Mouse (Mus musculus) lung, embryonic 15.5 days (tissue): ENCODE measurements around the gene Igfals. TPM values are rescaled to one million over a fixed set of nuclear protein-coding genes. Genes with fewer than 3 reads are reported as not detected.

Source experiments
- ATAC-seq: fragments of 200-750 bp; cut with Nextera tagmentation; 2 replicates; pipeline ENCODE4 v1.8.0; 2017; ENCODE audit warnings: moderate number of reproducible peaks, borderline replicate concordance; ENCODE audit not compliant: low FRiP score, low TSS enrichment; ENCODE audit errors: extremely low read depth
- H3K27ac ChIP-seq: fragments of 300-500 bp; sonication (generic); 2 replicates; pipeline ENCODE4 v1.5.1; 2015; ENCODE audit warnings: moderate library complexity, mild to moderate bottlenecking, inconsistent platforms
- H3K27me3 ChIP-seq: fragments of 300-500 bp; sonication (generic); 2 replicates; pipeline ENCODE4 v1.6.1; 2015; ENCODE audit warnings: inconsistent platforms
- H3K36me3 ChIP-seq: fragments of 300-500 bp; sonication (generic); 2 replicates; pipeline ENCODE4 v1.6.1; 2015; ENCODE audit warnings: inconsistent platforms
- H3K4me1 ChIP-seq: fragments of 300-500 bp; sonication (generic); 2 replicates; pipeline ENCODE4 v1.6.1; 2015; ENCODE audit warnings: inconsistent platforms
- H3K4me2 ChIP-seq: fragments of 300-500 bp; sonication (generic); 2 replicates; pipeline ENCODE4 v1.6.1; 2015; ENCODE audit warnings: inconsistent platforms, mild to moderate bottlenecking, moderate library complexity
- H3K4me3 ChIP-seq: fragments of 300-500 bp; sonication (generic); 2 replicates; pipeline ENCODE4 v1.5.1; 2015; ENCODE audit warnings: mild to moderate bottlenecking, inconsistent platforms
- H3K9ac ChIP-seq: fragments of 300-500 bp; sonication (generic); 2 replicates; pipeline ENCODE4 v1.6.1; 2015; ENCODE audit warnings: inconsistent platforms
- H3K9me3 ChIP-seq: fragments of 300-500 bp; sonication (generic); 2 replicates; pipeline ENCODE4 v1.6.1; 2016; ENCODE audit warnings: inconsistent platforms
- WGBS: fragments of 180-500 bp; shearing (Covaris S2); methylation state at CpG from one replicate; pipeline ENCODE4 v1.1.7; 2015; 5-methylcytosine and 5-hydroxymethylcytosine counted together
- polyA plus RNA-seq: library from polyadenylated mRNA; unstranded; fragments of >200 nt; fragmentation: Nextera tagmentation; extraction: Ambion mirVana; gene quantifications from 2 replicates; pipeline ENCODE4 v1.2.1, GENCODE M21; 2015

Igfals gene
- polyA plus RNA-seq, 1 experiment from 2014 or later: 1.00 TPM

- no peaks in the 10 kb centered on the region for H3K27me3 ChIP-seq
- peaks cover 18% of the 10 kb centered on the region for H3K36me3 ChIP-seq
- H3K9me3 ChIP-seq: no peaks in the 10 kb centered on the region
- H3K27ac ChIP-seq: peak overlapping the region; percentile 46
- H3K4me1 ChIP-seq: peaks cover 24% of the 10 kb centered on the region
- peak overlapping the region; percentile 97 for H3K4me3 ChIP-seq
- H3K9ac ChIP-seq: peak overlapping the region; percentile 89
- peak overlapping the region; percentile 81 for H3K4me2 ChIP-seq
- 1% methylated on average over 18 of the region's 18 CpGs for WGBS
- ATAC-seq: peak; percentile 2; the same call in 1 of the 2 replicates
Measured at GRCm38 (mm10) chr17:24886932-24887271, 21.1 kb downstream of the Igfals start.

DNA sequence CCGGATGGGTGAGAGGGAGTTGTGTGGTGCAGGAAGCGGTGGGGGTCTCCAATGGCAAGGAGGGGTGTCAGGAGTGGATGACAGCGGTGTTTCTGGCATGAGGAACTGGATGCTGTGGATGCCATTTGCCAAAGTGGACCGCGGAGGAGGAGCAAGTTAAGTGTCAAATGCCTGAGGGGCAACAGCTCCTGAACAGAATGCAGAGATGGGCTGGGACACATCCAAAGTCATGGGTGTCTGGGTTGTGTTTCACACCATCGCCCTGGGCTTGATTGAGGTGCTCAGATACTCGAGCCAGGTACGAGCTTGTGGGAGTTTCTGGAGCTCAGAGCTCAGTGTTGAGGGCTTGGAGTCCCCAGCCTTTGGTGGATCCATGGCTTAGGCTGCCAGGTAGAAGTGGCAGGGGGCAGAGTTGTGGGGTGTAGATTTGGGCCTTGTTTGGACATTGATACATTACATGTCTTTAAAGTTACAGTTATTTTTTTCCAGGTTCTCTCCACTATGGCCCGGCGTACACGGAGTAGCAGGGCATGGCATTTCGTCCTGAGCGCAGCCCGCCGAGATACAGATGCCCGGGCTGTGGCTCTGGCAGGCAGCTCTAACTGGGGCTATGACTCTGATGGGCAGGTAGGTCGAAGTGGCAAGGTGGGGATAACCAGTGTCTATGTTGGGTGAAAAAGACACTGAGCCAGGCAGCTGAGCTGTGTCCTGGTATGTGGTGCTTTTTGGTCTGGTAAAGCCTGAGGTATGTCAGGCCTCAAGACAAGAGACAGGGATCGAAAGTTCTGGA, 21.7 kb downstream of the Igfals start:
- Histone ChIP-seq H3K9me3 (no peaks in the 10 kb centered on the region), H3K4me1 (peaks cover 24% of the 10 kb centered on the region), H3K4me2 (peak overlapping the region; percentile 81), H3K9ac (peak overlapping the region; percentile 89), H3K36me3 (peaks cover 24% of the 10 kb centered on the region), H3K27ac (no peak overlapping the region), H3K4me3 (peak overlapping the region; percentile 97), H3K27me3 (no peaks in the 10 kb centered on the region)
- ATAC-seq: no peak
- 56% methylated on average over 18 of the region's 18 CpGs for WGBS

DNA sequence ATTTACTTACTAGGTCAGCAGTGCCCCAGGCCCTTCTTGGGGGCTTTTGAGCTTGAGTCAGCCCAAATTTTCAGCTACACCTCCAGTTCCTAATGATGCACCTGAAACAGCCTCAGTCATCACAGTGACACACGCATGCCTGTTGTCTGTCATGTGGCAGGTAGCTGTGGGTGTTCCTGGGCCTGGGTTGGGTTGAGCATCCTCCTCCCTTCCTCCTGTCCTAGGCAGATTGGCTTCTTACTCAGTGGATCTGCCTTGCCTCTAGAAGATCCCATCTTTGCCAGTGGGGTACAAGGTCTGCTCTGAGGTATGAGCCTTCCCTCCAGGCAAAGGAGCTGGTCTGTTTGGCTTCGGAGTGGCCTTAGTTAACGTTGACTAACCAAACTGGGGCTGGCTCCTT, 23.1 kb downstream of the Igfals start:
- Histone ChIP-seq H3K9me3 (no peaks in the 10 kb centered on the region), H3K4me3 (no peak overlapping the region), H3K4me2 (no peak overlapping the region), H3K27ac (no peak overlapping the region), H3K9ac (no peak overlapping the region), H3K36me3 (peaks cover 33% of the 10 kb centered on the region), H3K27me3 (no peaks in the 10 kb centered on the region), H3K4me1 (peaks cover 29% of the 10 kb centered on the region)
- WGBS: 80% methylated on average over 3 of the region's 3 CpGs
- no peak for ATAC-seq

- Histone ChIP-seq H3K4me3 (no peak overlapping the region), H3K27ac (no peak overlapping the region), H3K27me3 (no peaks in the 10 kb centered on the region), H3K4me2 (no peak overlapping the region), H3K9ac (no peak overlapping the region), H3K9me3 (no peaks in the 10 kb centered on the region), H3K4me1 (peaks cover 29% of the 10 kb centered on the region), H3K36me3 (peaks cover 33% of the 10 kb centered on the region)
- 86% methylated on average over 19 of the region's 19 CpGs for WGBS
- ATAC-seq: no peak
Measured at GRCm38 (mm10) chr17:24890151-24891092, 24.6 kb downstream of the Igfals start.

DNA sequence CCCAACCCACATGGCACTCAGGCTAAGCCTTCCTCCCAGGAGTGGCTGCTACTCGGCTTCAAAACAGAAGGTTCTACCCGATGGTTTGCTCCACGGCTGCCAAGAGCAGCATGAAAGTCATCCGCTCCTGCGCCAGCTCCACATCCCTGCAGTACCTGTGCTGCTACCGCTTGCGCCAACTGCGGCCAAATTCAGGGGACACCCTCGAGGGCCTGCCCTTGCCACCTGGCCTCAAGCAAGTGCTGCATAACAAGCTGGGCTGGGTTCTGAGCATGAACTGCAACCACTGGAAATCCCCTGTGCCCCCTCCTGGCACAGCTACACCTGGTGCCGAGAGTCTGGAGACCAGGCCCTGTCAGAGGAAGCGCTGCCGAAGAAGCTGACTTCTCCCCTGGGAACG, 25.5 kb downstream of the Igfals start:
- WGBS: 82% methylated on average over 13 of the region's 13 CpGs
- Histone ChIP-seq H3K9ac (no peak overlapping the region), H3K27ac (no peak overlapping the region), H3K4me2 (no peak overlapping the region), H3K36me3 (peaks cover 33% of the 10 kb centered on the region), H3K27me3 (no peaks in the 10 kb centered on the region), H3K9me3 (no peaks in the 10 kb centered on the region), H3K4me3 (no peak overlapping the region), H3K4me1 (peaks cover 31% of the 10 kb centered on the region)
- no peak for ATAC-seq

DNA sequence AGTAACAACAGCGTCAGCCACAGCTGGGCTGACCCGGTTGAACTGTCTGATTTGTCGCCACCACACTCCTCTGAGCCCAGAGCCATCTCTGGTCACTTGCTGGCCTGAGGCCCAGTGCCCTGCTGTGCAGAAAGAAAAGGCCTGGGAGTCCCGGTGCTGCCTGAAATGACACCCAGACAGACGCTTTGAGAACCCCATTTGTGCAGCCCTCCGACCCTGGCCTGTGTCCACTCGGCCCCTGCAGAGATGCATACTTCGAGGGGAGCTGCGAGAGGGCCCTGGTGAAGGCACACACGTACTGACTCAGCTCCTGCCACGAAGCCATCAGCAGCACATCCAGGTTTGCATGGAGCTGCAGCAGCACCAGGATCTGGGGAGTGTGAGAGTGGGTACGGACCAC, 27.0 kb downstream of the Igfals start:
- no peaks in the 10 kb centered on the region for H3K9me3 ChIP-seq
- peaks cover 35% of the 10 kb centered on the region for H3K4me1 ChIP-seq
- WGBS: 88% methylated on average over 12 of the region's 12 CpGs
- H3K27ac ChIP-seq: no peak overlapping the region
- H3K9ac ChIP-seq: no peak overlapping the region
- H3K27me3 ChIP-seq: no peaks in the 10 kb centered on the region
- no peak overlapping the region for H3K4me2 ChIP-seq
- no peak overlapping the region for H3K4me3 ChIP-seq
- no peak for ATAC-seq
- peaks cover 39% of the 10 kb centered on the region for H3K36me3 ChIP-seq

DNA sequence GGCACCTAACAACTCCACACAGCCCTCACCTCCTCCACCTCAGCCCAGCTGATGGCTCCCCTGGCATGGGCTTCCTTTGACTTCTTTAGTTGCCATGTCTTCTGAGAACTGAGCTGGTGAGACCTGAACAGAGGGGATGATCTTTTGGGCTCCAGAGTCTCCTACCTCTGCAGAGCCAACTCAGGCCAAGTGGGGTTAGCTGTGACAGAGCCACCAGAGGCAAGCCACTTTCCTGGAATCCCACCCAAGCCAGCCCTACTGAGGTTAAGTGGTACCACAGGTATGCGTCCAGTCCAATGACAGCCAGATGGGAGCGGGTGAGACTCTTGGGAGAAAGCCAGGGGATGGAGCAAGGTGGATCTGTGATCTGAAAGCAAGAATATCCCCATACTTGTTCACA, 27.5 kb downstream of the Igfals start:
- ATAC-seq: no peak
- Histone ChIP-seq H3K27me3 (no peaks in the 10 kb centered on the region), H3K4me3 (peak overlapping the region; percentile 95; the same call in 1 of the 2 replicates), H3K4me2 (no peak overlapping the region), H3K4me1 (peaks cover 33% of the 10 kb centered on the region), H3K27ac (no peak overlapping the region), H3K9me3 (no peaks in the 10 kb centered on the region), H3K9ac (no peak overlapping the region), H3K36me3 (peaks cover 42% of the 10 kb centered on the region)
- 90% methylated on average over 2 of the region's 2 CpGs for WGBS

DNA sequence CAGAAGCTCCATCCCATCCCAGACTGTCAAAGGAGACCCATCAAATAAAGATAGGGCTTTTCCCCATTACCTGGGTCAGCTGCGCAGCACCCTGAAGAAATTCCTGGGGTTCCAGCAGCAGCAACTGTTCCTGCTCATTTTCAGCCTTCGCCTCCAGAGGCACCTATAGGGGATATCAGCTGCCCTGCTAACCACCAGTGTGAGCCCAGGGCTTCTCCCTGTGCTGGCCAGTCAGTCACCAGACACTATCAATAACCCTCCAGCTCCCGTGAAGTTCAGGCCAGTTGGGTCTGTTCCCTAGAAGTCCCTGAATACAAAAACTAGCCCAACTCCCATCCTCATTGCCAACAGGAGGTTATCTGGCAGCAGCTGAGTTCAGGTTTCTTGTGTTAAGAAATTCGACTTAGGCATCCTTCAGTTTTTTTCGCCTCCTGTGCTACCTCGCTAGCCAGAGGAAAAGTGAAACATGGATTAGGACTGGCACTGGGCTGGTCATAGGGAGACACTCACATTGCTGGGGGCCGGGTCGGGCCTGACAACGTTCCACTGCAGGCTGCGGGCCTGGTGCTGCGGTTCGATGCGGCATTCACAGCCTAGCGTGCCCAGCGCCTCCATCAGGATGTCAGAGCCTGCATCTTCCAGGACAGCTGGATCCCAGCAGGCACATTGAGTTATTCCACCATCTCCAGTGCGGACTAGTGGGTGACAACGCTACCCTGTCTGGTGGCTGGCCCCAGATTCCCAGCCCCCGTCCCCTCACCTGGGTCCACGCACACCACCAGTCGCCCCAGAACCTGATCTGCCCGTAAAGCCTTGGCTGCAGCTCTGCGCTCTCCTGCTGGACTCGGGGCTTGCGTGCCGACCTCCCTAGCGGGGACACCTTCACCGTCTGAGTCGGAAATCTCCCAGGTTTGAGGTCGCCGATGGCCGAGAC, 28.5 kb downstream of the Igfals start:
- Histone ChIP-seq H3K36me3 (peaks cover 52% of the 10 kb centered on the region), H3K4me1 (peaks cover 33% of the 10 kb centered on the region), H3K9ac (peak overlapping the region; percentile 86), H3K27me3 (no peaks in the 10 kb centered on the region), H3K9me3 (no peaks in the 10 kb centered on the region), H3K27ac (peak overlapping the region; percentile 80), H3K4me3 (peak overlapping the region; percentile 95), H3K4me2 (peak overlapping the region; percentile 93)
- WGBS: 10% methylated on average over 31 of the region's 31 CpGs
- ATAC-seq: no peak

DNA sequence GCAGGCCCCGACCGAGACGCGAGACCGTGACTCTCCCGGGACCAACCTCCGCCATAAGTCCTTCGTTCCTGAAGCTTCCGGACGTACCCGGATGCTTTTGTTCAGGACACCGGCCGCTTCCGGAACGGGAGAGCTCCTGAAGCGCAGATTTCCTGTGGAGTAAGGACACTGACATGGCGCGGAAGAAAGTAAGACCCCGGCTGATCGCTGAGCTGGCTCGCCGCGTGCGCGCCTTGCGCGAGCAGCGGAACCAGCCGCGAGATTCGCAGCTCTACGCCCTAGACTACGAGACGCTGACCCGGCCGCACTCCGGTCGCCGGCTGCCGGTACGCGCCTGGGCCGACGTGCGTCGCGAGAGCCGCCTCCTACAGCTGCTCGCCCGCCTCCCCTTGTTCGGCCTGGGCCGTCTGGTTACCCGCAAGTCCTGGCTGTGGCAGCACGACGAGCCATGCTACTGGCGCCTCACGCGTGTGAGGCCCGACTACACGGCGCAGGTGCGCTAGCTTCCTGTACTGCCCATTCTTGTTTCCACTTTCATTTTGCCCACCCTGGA, 29.3 kb downstream of the Igfals start, which contains the start of the genes Eme2 and Mrps34:
Eme2 (minus strand) TSS at position 93 of the 553 bp plus-strand sequence.
Mrps34 (plus strand) TSS at position 122 of the 553 bp plus-strand sequence.
- Histone ChIP-seq H3K27me3 (no peaks in the 10 kb centered on the region), H3K9me3 (no peaks in the 10 kb centered on the region), H3K27ac (peak within 1 kb of the TSS; percentile 80), H3K36me3 (peaks cover 60% of the 10 kb centered on the region), H3K4me3 (peak within 1 kb of the TSS; percentile 95), H3K9ac (peak within 1 kb of the TSS; percentile 86), H3K4me1 (peaks cover 33% of the 10 kb centered on the region), H3K4me2 (peak within 1 kb of the TSS; percentile 93)
- WGBS: under 1% methylated on average over 61 of the region's 62 CpGs
- ATAC-seq: peak; percentile 28

DNA sequence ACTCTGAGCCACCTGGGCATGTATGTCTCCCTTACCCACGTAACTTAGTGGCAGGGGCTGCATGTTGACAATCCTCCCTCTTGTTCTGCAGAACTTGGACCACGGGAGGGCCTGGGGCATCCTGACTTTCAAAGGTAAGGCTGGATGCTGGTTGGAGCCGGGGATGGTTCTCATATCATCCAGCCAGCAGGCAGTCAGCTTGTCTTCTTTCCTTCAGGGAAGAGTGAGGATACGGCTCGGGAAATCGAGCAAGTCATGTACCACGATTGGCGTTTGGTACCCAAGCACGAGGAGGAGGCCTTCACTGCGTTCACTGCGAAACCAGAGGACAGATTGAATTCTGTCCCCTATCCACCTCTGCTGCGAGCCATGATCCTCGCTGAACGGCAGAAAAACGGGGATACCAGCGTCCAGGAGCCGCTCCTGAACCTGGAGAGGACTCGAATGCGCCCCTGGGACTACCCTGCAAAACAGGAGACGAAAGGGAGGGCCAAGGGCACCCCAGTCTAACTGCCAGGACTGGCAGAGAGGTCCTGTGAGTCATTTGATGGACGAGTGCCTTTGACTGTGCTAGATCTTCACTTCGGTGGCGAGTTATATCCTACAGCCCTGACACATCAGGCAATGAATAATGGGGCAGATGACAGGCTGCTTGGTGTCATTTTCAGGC, 29.9 kb downstream of the Igfals start:
- peaks cover 33% of the 10 kb centered on the region for H3K4me1 ChIP-seq
- H3K36me3 ChIP-seq: peaks cover 62% of the 10 kb centered on the region
- H3K9ac ChIP-seq: peak overlapping the region; percentile 86
- H3K9me3 ChIP-seq: no peaks in the 10 kb centered on the region
- ATAC-seq: no peak
- peak overlapping the region; percentile 95 for H3K4me3 ChIP-seq
- WGBS: 10% methylated on average over 23 of the region's 23 CpGs
- peak overlapping the region; percentile 80 for H3K27ac ChIP-seq
- no peaks in the 10 kb centered on the region for H3K27me3 ChIP-seq
- peak overlapping the region; percentile 93 for H3K4me2 ChIP-seq
